Mouse (Mus musculus) bone marrow, adult 2 months (tissue): Measurements from ENCODE around the gene Defb6. TPM values are rescaled to one million over a fixed set of nuclear protein-coding genes. Genes with fewer than 3 reads are reported as not detected.

Experiments
- H3K27ac ChIP-seq: fragments of 200-500 bp; 2 replicates; pipeline ENCODE4 v1.5.1; 2012; ENCODE audit warnings: low read depth, mild to moderate bottlenecking, control low read depth, inconsistent platforms, low read length; ENCODE audit not compliant: control insufficient read depth, poor library complexity, insufficient read depth
- H3K4me1 ChIP-seq: fragments of 200-500 bp; 2 replicates; pipeline ENCODE4 v1.6.1; 2011; ENCODE audit warnings: low read length; ENCODE audit not compliant: control insufficient read depth, insufficient read depth
- H3K4me3 ChIP-seq: fragments of 200-500 bp; replicated peaks from 2 replicates; pipeline ENCODE3; 2011; ENCODE audit warnings: mild to moderate bottlenecking, low read depth, low read length, control low read depth; ENCODE audit not compliant: control insufficient read depth
- CTCF ChIP-seq: fragments of 200-500 bp; IDR thresholded peaks from 2 replicates; pipeline ENCODE4 v1.5.1; 2011; ENCODE audit warnings: low read length, control low read depth; ENCODE audit not compliant: control insufficient read depth, insufficient read depth
- POLR2A ChIP-seq: fragments of 200-500 bp; IDR thresholded peaks from 2 replicates; pipeline ENCODE4 v1.6.1; 2011; ENCODE audit warnings: low read depth, mild to moderate bottlenecking, control low read depth, low read length, borderline replicate concordance; ENCODE audit not compliant: control insufficient read depth
- WGBS: fragments of 180-500 bp; shearing (Covaris S2); methylation state at CpG from one replicate; pipeline ENCODE4 v1.1.7; 2018; 5-methylcytosine and 5-hydroxymethylcytosine counted together
- polyA plus RNA-seq: library from polyadenylated mRNA; stranded (reverse); fragments of >200 nt; gene quantifications from 2 replicates; pipeline ENCODE4 v1.2.4, GENCODE M21; 2011; ENCODE audit warnings: low replicate concordance; ENCODE audit not compliant: missing spikeins, insufficient read depth, insufficient read length

The Defb6 gene
- polyA plus RNA-seq: not detected in 2 replicates

DNA sequence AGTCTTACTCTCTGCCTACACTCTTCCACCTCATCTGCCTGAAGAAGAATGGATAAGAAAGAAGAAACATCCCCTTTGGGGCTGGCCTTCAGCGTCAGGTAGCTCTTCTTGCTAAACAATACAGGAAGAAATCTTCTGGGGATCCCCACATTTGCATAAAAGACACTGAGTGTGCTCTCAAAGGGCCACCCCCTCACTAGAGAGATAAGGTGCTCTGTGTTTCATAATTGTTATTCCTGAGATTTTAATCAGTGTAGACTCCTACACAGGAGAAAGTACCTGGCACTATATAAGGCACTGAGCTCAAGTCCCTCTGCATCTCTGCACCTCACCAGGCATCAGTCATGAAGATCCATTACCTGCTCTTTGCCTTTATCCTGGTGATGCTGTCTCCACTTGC, at the start of gene Defb6:
Defb6 (plus strand) TSS at position 318 of the 400 bp plus-strand sequence.
- no peak within 1 kb of the TSS for H3K27ac ChIP-seq
- H3K4me3 ChIP-seq: no peak within 1 kb of the TSS
- H3K4me1 ChIP-seq: no peaks in the 10 kb centered on the region
- 63% methylated on average over 1 of the region's 1 CpGs for WGBS
- TF ChIP-seq POLR2A (no peak), CTCF (no peak)

GRCm38 (mm10) chr8:19238101-19238500, 12.8 kb downstream of the Defb6 start:
- no peak overlapping the region for H3K27ac ChIP-seq
- WGBS: 70% methylated on average over 1 of the region's 1 CpGs
- TF ChIP-seq CTCF (no peak), POLR2A (no peak)

GRCm38 (mm10) chr8:19239616-19240015, 14.3 kb downstream of the Defb6 start, which contains the start of gene Defb46:
Defb46 (plus strand) TSS chr8:19239916.
- Histone ChIP-seq H3K4me1 (no peaks in the 10 kb centered on the region), H3K4me3 (no peak within 1 kb of the TSS), H3K27ac (no peak within 1 kb of the TSS)
- TF ChIP-seq POLR2A (no peak), CTCF (no peak)
- WGBS: 75% methylated on average over 2 of the region's 2 CpGs

More at GRCm38 (mm10) chr8:19238101-19238500, 12.8 kb downstream of the Defb6 start:
- H3K4me3 ChIP-seq: no peak overlapping the region
- no peaks in the 10 kb centered on the region for H3K4me1 ChIP-seq

DNA sequence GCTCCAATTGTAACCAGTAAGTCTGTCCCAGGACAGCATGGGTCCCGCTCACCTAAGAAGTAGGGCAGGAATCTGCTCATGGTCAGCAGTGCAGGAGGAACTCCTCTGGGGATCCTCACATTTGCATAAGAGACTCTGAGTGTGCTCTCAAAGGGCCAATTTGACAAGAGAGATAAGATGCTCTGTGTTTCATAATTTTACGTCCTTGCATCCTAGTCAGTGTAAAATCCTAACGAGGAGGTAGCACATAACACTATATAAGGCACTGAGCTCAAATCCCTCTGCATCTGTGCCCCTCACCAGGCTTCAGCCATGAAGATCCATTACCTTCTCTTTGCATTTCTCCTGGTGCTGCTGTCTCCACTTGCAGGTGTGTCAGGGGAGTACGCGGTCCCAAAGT, 22.0 kb downstream of the Defb6 start, which contains the start of gene Defb5:
Defb5 (plus strand) TSS at position 301 of the 400 bp plus-strand sequence.
- H3K4me1 ChIP-seq: no peaks in the 10 kb centered on the region
- no peak within 1 kb of the TSS for H3K27ac ChIP-seq
- H3K4me3 ChIP-seq: no peak within 1 kb of the TSS
- TF ChIP-seq POLR2A: no peak
- no peak for TF ChIP-seq CTCF
- WGBS: 92% methylated on average over 5 of the region's 5 CpGs

DNA sequence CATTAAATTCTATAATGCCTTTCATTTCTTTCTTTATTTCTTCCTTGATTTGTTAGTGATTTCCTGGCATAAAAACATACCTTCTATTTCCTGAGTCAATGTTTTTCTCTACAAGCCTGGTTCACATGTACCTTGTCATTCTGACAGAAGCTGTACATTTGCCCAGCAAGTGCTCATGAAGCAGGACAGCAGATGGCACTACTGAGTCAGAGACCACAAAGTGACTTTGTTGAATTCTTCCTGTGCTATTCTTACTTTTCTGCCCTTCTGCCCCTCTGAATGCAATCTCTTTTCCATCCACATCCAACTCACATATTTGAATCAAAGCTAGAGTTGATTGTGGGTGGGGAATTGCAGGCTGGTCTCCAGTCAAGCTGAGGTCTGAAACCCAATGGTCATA, 32.9 kb downstream of the Defb6 start:
- TF ChIP-seq CTCF (no peak), POLR2A (no peak)
- H3K27ac ChIP-seq: no peak overlapping the region
- no peaks in the 10 kb centered on the region for H3K4me1 ChIP-seq
- H3K4me3 ChIP-seq: no peak overlapping the region

- no peaks in the 10 kb centered on the region for H3K4me1 ChIP-seq
- H3K4me3 ChIP-seq: no peak overlapping the region
- 34% methylated on average over 3 of the region's 3 CpGs for WGBS
- TF ChIP-seq CTCF (no peak), POLR2A (no peak)
- no peak overlapping the region for H3K27ac ChIP-seq
These were observed 34.4 kb downstream of the Defb6 start for GRCm38 (mm10) chr8:19259667-19260066.

Other genes starting within 250 kb of the Defb6 start
- gene Defb40, start 247.2 kb upstream of the Defb6 start, polyA plus RNA-seq: not detected in 2 replicates
- not detected in 2 replicates for gene Defb37, start 234.4 kb upstream of the Defb6 start, polyA plus RNA-seq
- gene Defb38, start 198.9 kb upstream of the Defb6 start, polyA plus RNA-seq: not detected in 2 replicates
- gene Defb39, start 160.7 kb upstream of the Defb6 start, polyA plus RNA-seq: not detected in 2 replicates
- not detected in 2 replicates for gene Defb12, start 110.6 kb upstream of the Defb6 start, polyA plus RNA-seq
- not detected in 2 replicates for gene Defb34, start 101.7 kb upstream of the Defb6 start, polyA plus RNA-seq
- not detected in 2 replicates for gene Gm45826, start 84.7 kb upstream of the Defb6 start, polyA plus RNA-seq
- gene Defb14, start 31.1 kb upstream of the Defb6 start, polyA plus RNA-seq: not detected in 2 replicates
- not detected in 2 replicates for gene Defb4, start 26.8 kb upstream of the Defb6 start, polyA plus RNA-seq
- gene Defb46, start 14.4 kb downstream of the Defb6 start, polyA plus RNA-seq: not detected in 2 replicates
- not detected in 2 replicates for gene Defb5, start 22.1 kb downstream of the Defb6 start, polyA plus RNA-seq
- gene Defb3, start 67.9 kb downstream of the Defb6 start, polyA plus RNA-seq: not detected in 2 replicates
- gene Defb8, start 222.1 kb downstream of the Defb6 start, polyA plus RNA-seq: not detected in 2 replicates